Mouse (Mus musculus): ENCODE measurements around the gene Ctsz. TPM values are rescaled to one million over a fixed set of nuclear protein-coding genes. Genes with fewer than 3 reads are reported as not detected.

Gene Ctsz
- polyA plus RNA-seq, 1 experiment = 269 TPM

DNA sequence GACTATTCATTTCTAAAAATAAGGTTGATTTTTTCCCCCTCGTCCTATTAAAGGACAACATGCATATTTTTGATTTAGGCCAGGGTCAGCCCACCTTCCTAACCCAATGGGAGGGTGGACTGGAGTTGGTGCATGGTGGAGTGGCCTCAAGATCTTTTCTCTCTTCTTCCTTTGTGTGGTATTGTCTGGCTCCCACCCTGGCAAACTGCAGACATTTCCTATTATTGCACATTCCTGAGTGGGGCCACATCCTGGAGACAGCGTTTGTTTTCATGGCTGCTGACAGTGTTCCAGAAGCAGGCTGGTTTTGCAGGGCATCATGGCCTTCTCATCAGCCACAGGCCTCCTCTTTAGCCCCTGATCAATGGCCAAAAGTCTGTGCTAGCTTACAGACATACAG, 4.2 kb upstream of the Ctsz start:
- H3K4me3 ChIP-seq (replicated peaks) = peak overlapping the region; percentile 38
- H3K9me3 ChIP-seq = no peaks in the 10 kb centered on the region
- H3K36me3 ChIP-seq (replicated peaks; ENCODE audit: low read length) = peaks cover under 1% of the 10 kb centered on the region
- TF ChIP-seq FLI1 (IDR thresholded peaks at IDR 0.05; ENCODE audit: low read length) (no peak), GATA1 (IDR thresholded peaks at IDR 0.05; ENCODE audit: borderline replicate concordance, low read length) (no peak)
- H3K27me3 ChIP-seq (replicated peaks) = no peaks in the 10 kb centered on the region
- H3K4me1 ChIP-seq = peaks cover 91% of the 10 kb centered on the region

DNA sequence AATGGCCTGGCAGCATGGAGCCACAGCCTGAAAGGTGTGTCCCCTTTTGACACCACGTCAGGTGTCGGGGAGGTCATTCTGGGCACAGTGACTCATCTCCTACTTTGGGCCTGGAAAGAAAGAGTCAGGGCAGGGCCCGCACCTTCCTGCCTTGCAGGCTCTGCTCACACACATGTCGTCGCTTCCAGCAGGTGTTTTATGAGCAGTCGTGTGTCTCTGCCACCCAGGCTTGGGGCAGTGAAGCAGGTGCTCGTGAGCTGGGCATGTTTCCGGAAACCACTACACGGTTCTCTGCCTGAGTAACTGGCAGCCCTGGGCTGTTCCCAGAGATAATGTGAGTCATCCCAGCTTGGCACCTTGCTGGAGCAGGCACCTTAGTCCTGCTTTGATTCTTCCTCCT, 3.6 kb upstream of the Ctsz start:
- no peak for TF ChIP-seq FLI1 (IDR thresholded peaks at IDR 0.05; ENCODE audit: low read length)
- no peak for TF ChIP-seq GATA1 (IDR thresholded peaks at IDR 0.05; ENCODE audit: borderline replicate concordance, low read length)
- Histone ChIP-seq H3K36me3 (replicated peaks; ENCODE audit: low read length) (peaks cover 6% of the 10 kb centered on the region), H3K27me3 (replicated peaks) (no peaks in the 10 kb centered on the region), H3K4me1 (peaks cover 93% of the 10 kb centered on the region), H3K4me3 (replicated peaks) (no peak overlapping the region), H3K9me3 (no peaks in the 10 kb centered on the region)

GRCm38 (mm10) chr2:174441898-174442297, 3.1 kb upstream of the Ctsz start:
- no peak for TF ChIP-seq FLI1 (IDR thresholded peaks at IDR 0.05; ENCODE audit: low read length)
- TF ChIP-seq GATA1 (IDR thresholded peaks at IDR 0.05; ENCODE audit: borderline replicate concordance, low read length) = no peak
- Histone ChIP-seq H3K27me3 (replicated peaks) (no peaks in the 10 kb centered on the region), H3K4me3 (replicated peaks) (no peak overlapping the region), H3K36me3 (replicated peaks; ENCODE audit: low read length) (peaks cover 12% of the 10 kb centered on the region), H3K4me1 (peaks cover 93% of the 10 kb centered on the region), H3K9me3 (no peaks in the 10 kb centered on the region)

DNA sequence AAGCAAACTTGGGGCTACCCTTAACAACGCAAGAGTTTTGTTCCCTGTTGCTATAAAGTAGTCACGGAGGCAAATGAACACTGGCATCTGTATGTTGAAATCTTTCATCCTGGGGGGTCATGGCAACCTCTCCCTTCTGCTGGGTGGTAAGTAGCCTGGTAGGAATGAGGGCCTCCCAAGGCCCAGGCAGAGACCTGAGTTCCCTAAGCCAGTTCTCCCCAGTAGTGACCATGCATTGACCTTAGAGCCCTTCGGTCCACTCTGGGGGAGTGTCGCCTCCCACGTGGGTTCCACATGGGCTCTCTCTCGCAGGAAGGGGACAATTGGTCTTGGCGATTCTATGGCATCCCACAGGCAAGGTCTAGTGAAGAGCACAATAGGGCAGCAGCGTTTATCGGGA, 1.1 kb upstream of the Ctsz start:
- Histone ChIP-seq H3K27me3 (replicated peaks) (no peaks in the 10 kb centered on the region), H3K9me3 (no peaks in the 10 kb centered on the region), H3K4me1 (peaks cover 91% of the 10 kb centered on the region), H3K36me3 (replicated peaks; ENCODE audit: low read length) (peaks cover 29% of the 10 kb centered on the region), H3K4me3 (replicated peaks) (no peak overlapping the region)
- TF ChIP-seq GATA1 (IDR thresholded peaks at IDR 0.05; ENCODE audit: borderline replicate concordance, low read length) (no peak), FLI1 (IDR thresholded peaks at IDR 0.05; ENCODE audit: low read length) (no peak)

DNA sequence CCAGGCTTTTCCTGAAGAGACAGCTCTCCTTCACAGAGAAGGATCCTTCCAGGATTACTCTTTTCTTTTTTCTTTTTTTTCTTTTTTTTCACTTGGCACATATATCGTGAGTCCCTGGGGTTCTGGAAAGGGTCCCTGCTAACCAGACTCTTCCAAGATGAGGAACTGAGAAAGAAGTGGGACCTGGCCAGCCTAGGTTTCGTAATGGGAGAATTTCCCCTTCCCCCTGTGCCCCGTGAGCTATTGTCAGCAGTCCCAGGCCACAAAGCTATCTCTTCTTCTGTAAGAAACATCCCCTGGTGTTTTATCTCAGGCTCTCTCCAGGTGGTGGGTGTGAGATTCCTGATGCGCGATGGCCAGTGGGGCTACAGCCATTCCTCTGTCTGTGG, 605 bp upstream of the Ctsz start:
- peaks cover 35% of the 10 kb centered on the region for H3K36me3 ChIP-seq (replicated peaks; ENCODE audit: low read length)
- no peaks in the 10 kb centered on the region for H3K27me3 ChIP-seq (replicated peaks)
- TF ChIP-seq FLI1 (IDR thresholded peaks at IDR 0.05; ENCODE audit: low read length) (no peak), GATA1 (IDR thresholded peaks at IDR 0.05; ENCODE audit: borderline replicate concordance, low read length) (no peak)
- H3K9me3 ChIP-seq = no peaks in the 10 kb centered on the region
- H3K4me3 ChIP-seq (replicated peaks) = peak overlapping the region; percentile 99
- H3K4me1 ChIP-seq = peaks cover 90% of the 10 kb centered on the region

- peaks cover 46% of the 10 kb centered on the region for H3K36me3 ChIP-seq (replicated peaks; ENCODE audit: low read length)
- H3K4me1 ChIP-seq = peaks cover 88% of the 10 kb centered on the region
- TF ChIP-seq GATA1 (IDR thresholded peaks at IDR 0.05; ENCODE audit: borderline replicate concordance, low read length) (no peak), FLI1 (IDR thresholded peaks at IDR 0.05; ENCODE audit: low read length) (no peak)
- no peaks in the 10 kb centered on the region for H3K27me3 ChIP-seq (replicated peaks)
- H3K4me3 ChIP-seq (replicated peaks) = peak overlapping the region; percentile 99
- H3K9me3 ChIP-seq = no peaks in the 10 kb centered on the region
These were observed 658 bp downstream of the Ctsz start for GRCm38 (mm10) chr2:174438181-174438580.

DNA sequence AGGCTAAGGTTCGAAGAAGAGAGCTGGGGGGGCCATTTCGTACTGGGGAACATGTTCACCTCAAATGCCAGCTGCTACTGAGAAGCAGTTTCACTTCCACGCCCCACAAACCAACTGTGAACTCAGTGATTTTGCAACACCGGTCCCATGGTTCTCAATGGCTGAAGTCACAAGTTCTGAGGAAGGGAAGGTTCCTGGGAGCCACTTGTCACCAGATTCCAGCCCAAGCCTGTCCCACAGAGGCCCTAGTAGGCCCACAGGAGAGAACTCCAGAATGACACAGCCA, 1.2 kb downstream of the Ctsz start:
- TF ChIP-seq GATA1 (IDR thresholded peaks at IDR 0.05; ENCODE audit: borderline replicate concordance, low read length) = no peak
- no peak for TF ChIP-seq FLI1 (IDR thresholded peaks at IDR 0.05; ENCODE audit: low read length)
- peaks cover 84% of the 10 kb centered on the region for H3K4me1 ChIP-seq
- peaks cover 51% of the 10 kb centered on the region for H3K36me3 ChIP-seq (replicated peaks; ENCODE audit: low read length)
- no peaks in the 10 kb centered on the region for H3K9me3 ChIP-seq
- peak overlapping the region; percentile 99 for H3K4me3 ChIP-seq (replicated peaks)
- H3K27me3 ChIP-seq (replicated peaks) = no peaks in the 10 kb centered on the region

GRCm38 (mm10) chr2:174436916-174437696, 1.7 kb downstream of the Ctsz start:
- no peaks in the 10 kb centered on the region for H3K27me3 ChIP-seq (replicated peaks)
- H3K36me3 ChIP-seq (replicated peaks; ENCODE audit: low read length) = peaks cover 55% of the 10 kb centered on the region
- TF ChIP-seq GATA1 (IDR thresholded peaks at IDR 0.05; ENCODE audit: borderline replicate concordance, low read length) (no peak), FLI1 (IDR thresholded peaks at IDR 0.05; ENCODE audit: low read length) (no peak)
- H3K4me1 ChIP-seq = peaks cover 83% of the 10 kb centered on the region
- peak overlapping the region; percentile 99 for H3K4me3 ChIP-seq (replicated peaks)
- no peaks in the 10 kb centered on the region for H3K9me3 ChIP-seq

DNA sequence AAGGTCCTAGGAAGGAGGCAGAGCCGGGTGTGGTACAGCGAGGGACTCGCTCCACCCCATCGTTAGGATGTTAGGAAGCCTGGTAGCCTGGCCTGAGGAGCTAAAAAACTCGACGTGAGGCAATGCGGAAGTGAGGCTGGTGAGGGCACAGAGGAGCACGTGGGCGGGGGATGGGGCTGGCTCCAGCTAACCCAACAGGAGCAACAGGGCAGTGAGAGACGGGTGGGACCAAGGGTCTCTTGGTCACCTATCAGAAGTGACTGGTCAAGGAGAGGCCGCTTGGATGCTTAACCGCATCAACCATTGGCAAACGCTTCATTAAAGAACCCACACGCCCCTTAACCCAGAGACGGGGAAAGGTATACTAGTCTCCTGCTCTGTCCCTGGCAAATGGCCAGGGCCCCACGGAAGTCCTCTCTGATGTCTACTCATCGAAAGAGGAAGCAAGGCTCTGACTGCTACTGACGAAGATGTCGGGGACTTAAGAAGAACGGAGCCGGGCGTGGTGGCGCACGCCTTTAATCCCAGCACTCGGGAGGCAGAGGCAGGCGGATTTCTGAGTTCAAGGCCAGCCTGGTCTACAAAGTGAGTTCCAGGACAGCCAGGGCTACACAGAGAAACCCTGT, 2.6 kb downstream of the Ctsz start:
- TF ChIP-seq GATA1 (IDR thresholded peaks at IDR 0.05; ENCODE audit: borderline replicate concordance, low read length) (no peak), FLI1 (IDR thresholded peaks at IDR 0.05; ENCODE audit: low read length) (no peak)
- peaks cover 64% of the 10 kb centered on the region for H3K36me3 ChIP-seq (replicated peaks; ENCODE audit: low read length)
- no peaks in the 10 kb centered on the region for H3K9me3 ChIP-seq
- peaks cover 76% of the 10 kb centered on the region for H3K4me1 ChIP-seq
- H3K4me3 ChIP-seq (replicated peaks) = peak overlapping the region; percentile 16
- H3K27me3 ChIP-seq (replicated peaks) = no peaks in the 10 kb centered on the region

DNA sequence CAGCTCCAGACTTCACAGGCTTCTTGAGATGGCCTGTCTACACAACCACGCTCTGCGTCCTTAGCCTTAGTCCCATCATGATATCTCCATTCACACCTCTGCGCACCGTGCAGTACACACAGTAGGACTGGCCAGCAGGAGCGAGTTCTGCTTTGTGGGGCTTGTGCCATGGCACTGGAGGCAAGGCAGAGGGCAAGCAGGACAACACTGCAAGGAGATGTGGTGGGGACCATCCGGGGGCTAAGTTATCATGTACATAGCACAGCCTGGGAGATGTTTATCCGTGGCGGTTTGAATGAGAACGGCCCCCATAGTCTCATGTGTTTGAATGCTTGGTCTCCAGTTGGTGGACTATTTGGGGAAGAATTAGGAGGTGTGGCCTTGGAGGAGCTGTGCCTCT, 3.9 kb downstream of the Ctsz start:
- H3K27me3 ChIP-seq (replicated peaks) = no peaks in the 10 kb centered on the region
- peaks cover 80% of the 10 kb centered on the region for H3K4me1 ChIP-seq
- H3K9me3 ChIP-seq = no peaks in the 10 kb centered on the region
- peak overlapping the region; percentile 30 for H3K4me3 ChIP-seq (replicated peaks)
- no peak for TF ChIP-seq GATA1 (IDR thresholded peaks at IDR 0.05; ENCODE audit: borderline replicate concordance, low read length)
- TF ChIP-seq FLI1 (IDR thresholded peaks at IDR 0.05; ENCODE audit: low read length) = no peak
- peaks cover 73% of the 10 kb centered on the region for H3K36me3 ChIP-seq (replicated peaks; ENCODE audit: low read length)

Measured in megakaryocyte, embryonic 14.5 days (primary cell).